Mouse (Mus musculus): ENCODE measurements around the gene Wfdc15a. TPM values are rescaled to one million over a fixed set of nuclear protein-coding genes. Genes with fewer than 3 reads are reported as not detected.
"Not testable (repeated sequence)": the region's sequence is repeated elsewhere in the genome, so short reads cannot be mapped to it uniquely, and the experiment has no call there.

Gene Wfdc15a
- not detected for total RNA-seq (2021)
- long read RNA-seq, experiment 1 = 0 reads
- long read RNA-seq, experiment 2 = 0 reads

- no peak for DNase-seq
- intact Hi-C loops (cut with DNase I) = no loop called here
Observed at GRCm38 (mm10) chr2:164199626-164200327, at the start of gene Wfdc15a. TSS of gene Wfdc15a (minus strand) at chr2:164200130.

GRCm38 (mm10) chr2:164238366-164238765 lies 38.4 kb upstream of the Wfdc15a start, which contains the start of gene Svs2:
TSS of gene Svs2 (minus strand) at chr2:164238466.
- intact Hi-C loops (cut with DNase I) = no loop called here
- DNase-seq = no peak

- DNase-seq = no peak
- intact Hi-C loops (cut with DNase I) = no loop called here
Observed at GRCm38 (mm10) chr2:164232671-164233070, 32.7 kb upstream of the Wfdc15a start.

GRCm38 (mm10) chr2:164228361-164229070 lies 28.6 kb upstream of the Wfdc15a start:
- intact Hi-C loops (cut with DNase I) = no loop called here
- DNase-seq = no peak

GRCm38 (mm10) chr2:164221522-164221921 lies 21.6 kb upstream of the Wfdc15a start, which contains the start of gene Wfdc15b:
TSS of gene Wfdc15b (minus strand) at chr2:164221660.
- intact Hi-C loops (cut with DNase I) = no loop called here
- DNase-seq = no peak

- intact Hi-C loops (cut with DNase I) = no loop called here
- DNase-seq = no peak
Observed at GRCm38 (mm10) chr2:164219295-164219694, 19.4 kb upstream of the Wfdc15a start.

GRCm38 (mm10) chr2:164212711-164213110 lies 12.8 kb upstream of the Wfdc15a start:
- intact Hi-C loops (cut with DNase I) = no loop called here
- no peak for DNase-seq

GRCm38 (mm10) chr2:164210892-164211291 lies 11.0 kb upstream of the Wfdc15a start:
- no peak for DNase-seq
- intact Hi-C loops (cut with DNase I) = no loop called here

GRCm38 (mm10) chr2:164206676-164207075 lies 6.7 kb upstream of the Wfdc15a start:
- DNase-seq = no peak
- intact Hi-C loops (cut with DNase I) = no loop called here

GRCm38 (mm10) chr2:164206011-164206410 lies 6.1 kb upstream of the Wfdc15a start:
- intact Hi-C loops (cut with DNase I); DNase-seq: not testable (repeated sequence)

GRCm38 (mm10) chr2:164196700-164196990 lies 3.3 kb downstream of the Wfdc15a start:
- intact Hi-C loops (cut with DNase I) = no loop called here

GRCm38 (mm10) chr2:164195971-164196699 lies 3.8 kb downstream of the Wfdc15a start:
- no peak for DNase-seq

More at GRCm38 (mm10) chr2:164196700-164196990, 3.3 kb downstream of the Wfdc15a start:
- DNase-seq = no peak

GRCm38 (mm10) chr2:164194959-164195630 lies 4.8 kb downstream of the Wfdc15a start:
- intact Hi-C loops (cut with DNase I) = no loop called here
- DNase-seq = no peak

More at GRCm38 (mm10) chr2:164195971-164196699, 3.8 kb downstream of the Wfdc15a start:
- intact Hi-C loops (cut with DNase I) = no loop called here

- no peak for DNase-seq
- intact Hi-C loops (cut with DNase I) = no loop called here
Observed at GRCm38 (mm10) chr2:164192279-164192678, 7.7 kb downstream of the Wfdc15a start.

- no peak for DNase-seq
- intact Hi-C loops (cut with DNase I) = no loop called here
Observed at GRCm38 (mm10) chr2:164190576-164190975, 9.4 kb downstream of the Wfdc15a start, which contains the start of gene Wfdc12. TSS of gene Wfdc12 (minus strand) at chr2:164190608.

GRCm38 (mm10) chr2:164188722-164189121 lies 11.2 kb downstream of the Wfdc15a start:
- intact Hi-C loops (cut with DNase I) = loop anchor here (2.0 kb wide), 1 partner anchor 54 kb away; no protein-coding TSS in a partner anchor

GRCm38 (mm10) chr2:164184145-164184719 lies 15.7 kb downstream of the Wfdc15a start:
- DNase-seq = no peak
- intact Hi-C loops (cut with DNase I) = no loop called here

More at GRCm38 (mm10) chr2:164188722-164189121, 11.2 kb downstream of the Wfdc15a start:
- DNase-seq = no peak

- no peak for DNase-seq
- intact Hi-C loops (cut with DNase I) = no loop called here
Observed at GRCm38 (mm10) chr2:164183340-164183739, 16.6 kb downstream of the Wfdc15a start.

GRCm38 (mm10) chr2:164182692-164183255 lies 17.2 kb downstream of the Wfdc15a start, which contains the start of gene Wfdc5:
TSS of gene Wfdc5 (minus strand) at chr2:164182742.
- intact Hi-C loops (cut with DNase I) = no loop called here

More at GRCm38 (mm10) chr2:164182692-164183255, 17.2 kb downstream of the Wfdc15a start, which contains the start of gene Wfdc5:
- no peak for DNase-seq

All from gastrocnemius, postnatal 36 days (tissue).